Mouse (Mus musculus): ENCODE results near the gene Tufm. TPM values are rescaled to one million over a fixed set of nuclear protein-coding genes. Genes with fewer than 3 reads are reported as not detected.
A peak's percentile ranks its signal among the peaks of the same experiment; 100 is the strongest.

The Tufm gene
- 100 to 1,000 TPM; 118 to 124 TPM for total RNA-seq (2021)
- long read RNA-seq, experiment 1, transcript Tufm-201 (10 exons, 1,679 nt), result major isoform, 85 of 98 reads
- long read RNA-seq, experiment 1, partial matches to known transcripts, result 10 of 98 reads
- long read RNA-seq, experiment 1, other reads (novel, unspliced or antisense), result 3 of 98 reads
- long read RNA-seq, experiment 2, transcript Tufm-201 (10 exons, 1,679 nt), result major isoform, 52 of 63 reads
- long read RNA-seq, experiment 2, partial matches to known transcripts, result 9 of 63 reads
- long read RNA-seq, experiment 2, other reads (novel, unspliced or antisense), result 2 of 63 reads

DNA sequence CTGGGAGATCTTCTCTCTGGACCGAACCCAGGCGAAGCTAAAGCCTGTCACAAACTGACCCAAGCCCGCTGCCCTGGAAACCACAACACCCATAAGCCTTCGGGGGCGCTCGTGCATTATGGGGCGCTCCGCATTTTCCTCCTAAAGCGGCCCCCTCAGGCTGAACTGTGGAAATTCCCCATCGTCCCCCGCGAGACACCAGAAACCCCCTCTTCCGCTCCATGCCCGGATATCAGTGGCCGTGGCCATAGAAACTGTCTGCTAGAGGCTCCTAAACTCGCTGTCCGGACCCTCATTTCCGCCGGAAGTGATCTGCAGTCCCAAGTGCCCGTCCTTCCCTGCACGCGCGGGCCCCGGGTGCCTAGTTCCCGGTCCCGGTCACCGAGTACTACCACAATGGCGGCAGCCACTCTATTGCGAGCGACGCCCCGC, at the start of gene Tufm:
Tufm (plus strand) TSS at position 310 of the 432 bp plus-strand sequence.
- peak; percentile 97 for DNase-seq (ENCODE audit: low spot score)

DNA sequence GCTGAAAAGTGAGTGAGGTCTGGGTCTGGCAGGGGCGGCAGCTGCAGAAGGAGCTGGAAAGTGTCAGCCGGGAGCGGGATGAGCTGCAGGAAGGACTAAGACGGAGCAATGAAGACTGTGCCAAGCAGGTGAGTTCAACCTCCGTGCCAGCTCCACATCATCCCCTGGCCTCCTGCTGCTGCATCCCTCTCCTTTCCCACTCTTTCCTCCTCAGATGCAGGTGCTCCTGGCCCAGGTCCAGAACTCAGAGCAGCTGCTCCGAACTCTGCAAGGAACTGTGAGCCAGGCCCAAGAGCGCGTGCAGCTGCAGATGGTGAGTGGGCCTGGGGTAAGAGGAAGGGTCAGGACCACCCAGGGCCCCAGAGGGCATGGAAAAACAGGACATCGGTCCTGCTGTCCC, 47.0 kb upstream of the Tufm start:
- DNase-seq (ENCODE audit: low spot score), result peak; percentile 7

DNA sequence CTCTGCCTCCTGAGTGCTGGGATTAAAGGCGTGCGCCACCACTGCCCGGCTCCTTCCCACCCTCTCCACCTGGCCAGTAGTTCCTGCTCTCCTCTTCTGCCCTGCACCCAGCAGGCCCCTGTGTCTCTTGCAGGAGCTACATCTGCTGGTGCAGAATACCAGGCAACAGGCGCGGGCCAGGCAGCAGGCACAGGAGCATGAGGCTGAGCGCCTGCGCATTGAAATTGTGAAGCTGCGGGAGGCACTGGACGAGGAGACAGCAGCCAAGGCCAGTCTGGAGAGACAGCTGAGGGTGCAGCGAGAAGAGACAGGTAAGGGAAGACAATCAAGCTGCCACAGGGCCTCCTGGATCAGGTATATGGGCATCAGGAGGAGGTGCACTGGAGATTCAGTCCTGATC, 43.2 kb upstream of the Tufm start:
- no peak for DNase-seq (ENCODE audit: low spot score)

DNA sequence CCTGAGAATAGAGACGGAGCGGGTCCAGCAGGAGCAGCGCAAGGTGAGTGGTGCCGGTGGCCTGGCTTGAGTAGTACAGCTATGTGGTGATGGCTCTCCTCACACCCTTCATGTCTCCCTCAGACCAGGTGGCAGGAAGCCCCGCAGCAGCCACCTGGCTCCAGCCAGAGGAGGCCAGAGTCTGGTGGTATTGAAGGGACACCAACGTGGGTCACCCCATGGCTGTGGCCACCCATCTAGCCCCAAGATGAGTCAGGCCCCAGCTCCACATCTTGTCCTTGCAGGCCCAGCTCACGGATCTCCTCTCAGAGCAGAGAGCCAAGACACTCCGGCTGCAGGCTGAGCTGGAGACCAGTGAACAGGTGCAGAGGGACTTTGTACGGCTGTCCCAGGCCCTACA, 42.6 kb upstream of the Tufm start:
- peak; percentile 64 for DNase-seq (ENCODE audit: low spot score)

DNA sequence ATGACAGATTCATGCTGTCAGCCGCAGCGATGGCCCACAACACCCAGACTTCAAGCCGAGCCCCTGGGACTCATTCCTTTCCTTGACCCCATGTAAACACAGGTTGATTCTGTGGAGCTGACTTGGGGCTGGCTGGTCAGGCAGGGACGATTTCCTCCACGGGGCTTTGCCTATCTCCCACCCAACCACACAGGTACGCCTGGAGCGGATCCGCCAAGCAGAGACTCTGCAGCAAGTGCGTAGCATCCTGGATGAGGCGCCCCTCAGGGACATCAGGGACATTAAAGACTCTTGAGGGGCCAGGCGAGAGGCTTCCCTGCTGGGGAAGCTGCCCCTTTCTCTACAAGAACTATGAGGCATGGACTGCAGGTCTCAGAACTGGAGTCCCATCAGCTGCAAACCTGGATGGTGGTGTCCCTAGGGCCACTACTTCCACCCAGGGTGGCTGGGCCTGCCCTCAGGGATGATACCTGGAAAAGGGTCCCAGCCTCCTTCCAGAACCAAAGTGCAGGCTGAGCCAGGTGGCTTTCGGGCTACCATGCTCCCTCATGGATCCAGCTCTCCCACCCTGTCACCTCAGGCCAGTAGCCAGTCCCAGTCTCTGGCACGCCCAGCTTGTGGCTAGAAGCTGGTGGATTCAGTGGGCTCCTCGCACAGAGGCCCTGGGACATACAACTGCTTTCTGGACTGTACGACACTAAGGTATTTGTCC, 41.9 kb upstream of the Tufm start:
- DNase-seq (ENCODE audit: low spot score), result no peak

DNA sequence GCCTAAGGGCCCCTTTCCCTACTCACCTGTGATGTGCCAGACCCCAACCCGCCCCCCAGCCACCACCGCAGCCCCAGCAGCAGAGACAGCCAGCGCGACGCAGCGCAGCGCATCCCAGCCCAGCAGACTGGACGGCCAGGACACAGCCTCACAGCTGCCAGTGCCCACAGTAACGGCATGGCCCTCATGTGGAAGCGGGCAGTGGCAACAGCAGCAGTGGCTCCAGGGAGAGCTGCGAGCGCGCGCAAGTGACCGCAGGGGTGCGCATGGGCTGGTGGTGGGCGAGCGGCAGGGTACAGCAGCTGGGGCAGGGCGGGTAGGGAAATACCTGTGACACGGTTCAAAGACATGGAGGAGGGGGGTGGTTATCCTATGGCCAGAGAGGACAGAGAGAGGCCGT, 40.9 kb upstream of the Tufm start:
- no peak for DNase-seq (ENCODE audit: low spot score)

DNA sequence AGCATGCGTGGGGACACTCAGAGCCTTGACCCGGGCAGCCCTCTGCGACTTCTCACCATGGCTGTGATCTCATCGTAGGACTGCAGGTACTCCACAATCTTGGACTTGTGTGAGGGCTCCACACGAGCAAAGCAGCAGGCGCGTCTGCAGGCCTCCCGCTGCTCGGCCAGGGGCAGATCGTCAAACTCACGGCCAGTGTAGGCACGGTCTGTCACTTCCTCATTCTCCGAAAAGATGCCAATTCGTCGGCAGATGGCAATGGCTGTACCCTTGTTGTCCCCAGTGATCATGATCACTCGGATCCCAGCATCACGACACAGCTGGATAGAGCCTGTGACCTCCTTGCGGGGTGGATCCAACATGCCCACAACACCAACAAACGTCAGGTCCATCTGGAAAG, 38.7 kb upstream of the Tufm start:
- no peak for DNase-seq (ENCODE audit: low spot score)

DNA sequence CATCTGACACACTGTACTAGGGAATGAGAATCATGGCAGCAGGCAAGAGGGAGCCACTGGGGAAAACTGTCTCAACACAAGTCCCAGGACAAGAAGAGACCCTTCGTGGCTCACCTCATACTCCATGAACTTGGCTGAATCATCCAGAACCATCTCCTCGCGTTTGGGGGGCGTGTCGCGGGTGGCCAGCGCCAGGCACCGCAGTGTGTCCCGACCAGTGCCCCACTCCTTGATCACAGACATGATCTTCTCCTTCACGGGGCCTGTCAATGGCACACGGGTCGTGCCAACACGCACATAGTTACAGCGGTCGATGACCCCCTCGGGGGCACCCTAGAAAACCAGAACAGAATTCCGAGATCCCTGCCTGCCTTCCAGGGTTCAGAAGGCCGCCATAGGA, 37.2 kb upstream of the Tufm start:
- DNase-seq (ENCODE audit: low spot score), result no peak

DNA sequence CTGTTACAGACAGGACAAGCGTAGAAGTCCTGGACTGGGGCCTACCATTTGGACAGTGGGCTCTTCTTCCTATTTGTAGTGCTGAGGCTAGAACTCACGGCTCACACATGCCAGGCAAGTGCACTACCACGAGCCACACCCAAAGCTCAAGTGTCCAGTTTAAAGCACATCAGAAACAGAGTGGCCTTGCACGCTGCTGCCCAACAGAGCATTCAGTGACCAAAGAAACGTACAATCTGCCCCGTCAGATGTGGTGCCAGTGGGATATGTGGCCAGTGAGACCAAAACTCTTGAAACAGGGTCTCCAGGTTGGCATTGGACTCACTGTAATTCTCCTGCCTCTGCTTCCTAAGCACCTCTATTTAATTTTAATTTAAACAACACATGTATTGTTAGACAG, 36.5 kb upstream of the Tufm start:
- DNase-seq (ENCODE audit: low spot score), result no peak

DNA sequence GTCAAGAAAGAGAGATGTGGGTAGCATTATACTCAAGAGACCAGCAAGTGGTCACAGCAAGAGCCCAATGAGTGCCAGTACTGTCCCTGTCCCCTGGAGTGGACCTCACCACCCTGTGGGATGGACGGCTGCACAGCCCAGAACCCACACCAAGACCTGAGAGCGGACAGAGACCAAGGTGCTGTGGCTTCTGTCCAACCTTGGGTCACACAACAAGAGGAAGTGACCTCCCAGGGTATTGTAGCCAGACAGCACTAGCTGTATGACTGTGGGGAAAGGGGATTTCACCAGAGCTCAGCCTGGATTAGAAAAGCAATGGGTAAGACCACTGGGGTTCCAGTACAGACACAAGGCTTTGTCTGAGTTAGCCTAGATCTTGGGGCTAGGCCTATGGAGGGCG, 34.9 kb upstream of the Tufm start:
- no peak for DNase-seq (ENCODE audit: low spot score)

DNA sequence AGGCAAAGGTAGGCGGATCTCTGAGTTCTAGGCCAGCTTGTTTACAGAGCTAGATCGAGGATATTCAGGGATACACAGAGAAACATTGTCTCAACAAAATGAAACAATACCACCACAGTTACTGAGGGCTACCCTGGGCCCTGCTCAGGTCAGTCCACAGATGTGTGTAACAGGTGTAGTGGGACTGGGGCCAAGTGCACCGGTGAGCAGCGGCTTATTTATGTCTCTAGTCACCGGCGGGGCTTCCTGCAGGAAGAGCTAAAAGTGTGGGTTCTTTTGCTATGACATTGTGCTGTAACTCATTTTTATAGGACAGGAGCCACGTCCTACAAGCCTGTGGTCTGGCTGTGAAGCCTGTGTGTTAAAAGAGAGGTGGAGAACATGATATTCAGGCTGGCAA, 33.3 kb upstream of the Tufm start:
- no peak for DNase-seq (ENCODE audit: low spot score)

DNA sequence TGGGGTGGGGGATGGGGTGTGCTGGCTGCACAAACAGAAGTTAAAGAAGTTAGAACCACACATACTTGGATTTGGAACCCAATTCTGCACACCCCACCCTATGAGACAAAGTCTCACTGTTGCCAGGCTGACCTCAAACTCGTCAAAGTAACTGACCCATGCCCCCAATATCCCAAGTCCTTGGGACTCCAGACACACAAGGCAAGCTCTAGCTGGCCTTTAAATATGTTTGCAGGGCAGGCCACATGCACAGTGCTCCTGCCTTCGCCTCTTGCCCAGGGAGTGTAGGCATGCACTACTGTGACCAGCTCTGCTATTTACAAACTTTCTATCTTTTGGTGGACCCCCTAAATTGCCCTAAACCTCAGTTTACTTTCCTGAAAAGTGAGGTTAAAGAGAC, 31.9 kb upstream of the Tufm start:
- no peak for DNase-seq (ENCODE audit: low spot score)

DNA sequence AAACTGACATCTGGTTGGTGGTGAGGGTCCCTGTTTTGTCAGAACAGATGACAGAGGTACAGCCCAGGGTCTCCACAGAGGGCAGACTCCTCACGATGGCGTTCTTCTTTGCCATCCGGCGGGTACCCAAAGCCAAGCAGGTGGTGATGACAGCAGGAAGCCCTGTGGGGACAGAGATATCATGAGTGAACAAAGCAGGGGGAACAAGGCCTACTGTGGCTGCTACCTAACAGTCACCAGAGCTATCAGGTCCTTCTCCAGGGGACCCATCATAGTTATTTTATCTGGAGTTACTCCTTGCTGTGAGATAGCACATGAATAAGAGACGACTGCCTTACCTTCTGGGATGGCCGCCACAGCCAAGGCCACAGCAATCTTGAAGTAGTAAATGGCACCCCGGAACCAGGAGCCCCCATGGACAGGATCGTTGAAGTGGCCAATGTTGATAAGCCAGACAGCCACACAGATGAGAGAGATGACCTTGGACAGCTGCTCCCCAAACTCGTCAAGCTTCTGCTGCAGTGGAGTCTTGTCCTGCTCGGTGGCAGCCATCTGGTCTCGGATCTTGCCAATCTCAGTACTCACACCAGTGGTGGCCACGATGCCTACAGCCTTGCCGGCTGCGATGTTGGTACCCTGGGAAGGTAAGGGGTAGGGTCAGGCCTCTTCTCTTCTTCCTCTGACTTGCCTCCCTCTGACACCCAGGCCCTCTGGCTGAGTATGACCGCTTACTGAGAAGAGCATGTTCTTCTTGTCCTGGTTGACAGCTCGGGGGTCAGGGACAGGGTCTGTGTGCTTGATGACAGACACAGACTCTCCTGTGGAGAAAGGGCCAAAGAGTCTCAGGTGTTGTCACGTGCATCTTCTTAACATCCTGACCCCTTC, 30.5 kb upstream of the Tufm start:
- DNase-seq (ENCODE audit: low spot score), result no peak

DNA sequence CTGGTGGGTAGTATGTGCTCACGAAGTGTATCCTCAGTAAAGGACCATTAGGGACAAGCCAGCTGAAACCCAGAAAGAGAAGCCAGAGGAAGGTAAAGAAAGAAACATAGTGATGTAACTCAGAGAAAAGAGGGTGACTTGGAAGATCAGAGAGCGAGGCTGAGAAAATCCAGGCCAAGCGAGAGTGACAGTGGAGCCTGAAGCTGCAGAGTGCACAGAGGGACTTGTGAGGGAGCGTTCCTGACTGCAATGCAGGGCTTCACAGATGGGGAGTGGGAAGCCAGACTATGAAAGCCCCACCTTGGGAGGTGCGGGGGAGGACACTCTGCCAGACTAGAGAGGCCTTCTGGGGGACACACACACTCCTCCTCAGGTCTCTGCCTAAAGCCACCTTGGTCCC, 28.9 kb upstream of the Tufm start:
- no peak for DNase-seq (ENCODE audit: low spot score)

DNA sequence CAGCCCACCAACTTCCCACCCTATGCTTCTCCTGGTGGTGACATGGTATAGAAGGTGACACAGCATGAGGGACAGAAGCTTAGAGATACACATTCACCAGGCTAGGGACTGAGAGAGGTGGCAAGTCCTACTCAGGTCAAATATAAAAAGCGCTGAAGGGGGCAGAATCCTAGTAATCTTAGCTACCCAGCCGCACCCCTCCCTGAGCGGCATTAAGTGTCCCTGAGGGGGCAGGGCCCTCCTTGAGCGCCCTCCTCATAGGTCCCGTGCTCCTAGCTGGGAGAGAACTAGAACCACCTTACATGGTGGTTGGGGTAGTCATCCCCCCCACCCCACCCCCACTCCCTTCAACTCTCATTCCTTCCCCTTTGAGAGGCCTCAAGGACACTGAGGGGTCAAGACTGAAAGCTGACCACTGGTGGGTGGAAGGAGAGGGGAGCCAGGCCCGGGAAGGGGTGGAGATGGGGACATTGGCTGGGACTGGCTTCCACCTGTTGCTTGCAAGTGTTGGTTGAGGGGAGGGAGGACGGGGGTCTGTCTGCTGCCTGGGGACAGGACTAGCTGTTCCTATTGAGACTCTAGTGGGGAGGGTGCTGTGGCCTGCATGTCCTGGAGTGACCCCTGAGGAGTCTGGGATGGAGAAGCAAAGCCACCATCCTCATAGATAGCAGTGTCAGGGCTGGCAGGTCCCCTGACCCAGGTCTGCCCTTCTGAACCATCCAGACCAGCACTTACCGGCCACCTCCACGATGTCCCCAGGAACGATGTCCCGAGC, 28.1 kb upstream of the Tufm start:
- peak; percentile 86 for DNase-seq (ENCODE audit: low spot score)

DNA sequence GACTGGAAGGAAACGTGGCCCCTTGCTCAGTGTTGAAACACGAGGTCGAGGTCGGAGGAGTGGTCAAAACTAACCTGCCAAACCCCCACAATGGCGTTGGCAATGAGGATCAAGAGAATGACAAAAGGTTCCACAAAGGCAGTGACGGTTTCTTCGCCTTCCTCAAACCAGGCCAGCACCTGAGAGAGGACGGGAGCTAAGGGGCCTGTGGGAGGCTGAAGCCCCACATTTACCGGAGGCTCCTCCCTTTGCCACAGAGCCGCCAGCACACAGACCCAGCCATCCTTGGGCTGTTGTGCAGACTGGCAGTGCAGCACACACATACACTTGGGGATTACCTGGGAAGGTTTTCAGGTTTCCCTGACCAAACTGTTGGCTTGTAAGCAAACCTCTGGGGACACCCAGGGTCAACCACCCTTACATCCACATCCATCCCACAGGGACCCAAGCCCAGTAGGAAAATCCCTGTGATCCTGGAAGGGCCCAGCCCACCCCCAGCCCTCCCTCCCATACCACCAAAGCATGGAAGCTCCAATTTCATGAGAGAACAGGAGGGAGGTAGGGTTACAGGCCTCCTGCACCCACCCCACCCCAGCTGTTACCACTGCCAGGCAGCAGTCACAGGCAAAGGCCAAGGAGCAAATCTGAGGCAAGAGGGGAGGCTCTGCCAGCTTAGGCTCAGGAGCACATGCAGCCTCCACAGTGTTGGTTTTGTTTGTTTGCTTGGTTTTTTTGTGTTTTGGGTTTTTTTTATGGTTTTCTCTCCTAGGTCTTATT, 26.4 kb upstream of the Tufm start:
- DNase-seq (ENCODE audit: low spot score), result no peak

DNA sequence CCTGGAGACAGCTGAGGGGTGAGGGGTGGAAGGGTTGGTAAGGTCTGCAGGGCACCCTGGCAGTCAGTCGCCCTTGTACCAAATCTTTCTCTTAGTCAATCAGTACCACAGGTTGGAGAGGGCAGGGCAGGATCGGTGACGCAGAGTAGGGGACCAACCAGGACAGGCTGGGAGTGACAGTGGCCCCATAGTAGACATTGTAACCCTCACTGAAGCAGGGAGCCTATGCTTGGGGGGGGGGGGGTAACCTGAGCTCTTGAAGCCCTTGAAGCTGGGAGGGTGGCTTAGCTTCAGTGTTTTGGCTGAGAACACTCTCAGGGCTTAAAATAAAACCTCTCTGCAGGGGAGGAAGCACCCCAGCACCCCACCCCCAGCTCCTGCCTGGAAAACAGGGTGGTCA, 25.5 kb upstream of the Tufm start:
- DNase-seq (ENCODE audit: low spot score), result no peak

DNA sequence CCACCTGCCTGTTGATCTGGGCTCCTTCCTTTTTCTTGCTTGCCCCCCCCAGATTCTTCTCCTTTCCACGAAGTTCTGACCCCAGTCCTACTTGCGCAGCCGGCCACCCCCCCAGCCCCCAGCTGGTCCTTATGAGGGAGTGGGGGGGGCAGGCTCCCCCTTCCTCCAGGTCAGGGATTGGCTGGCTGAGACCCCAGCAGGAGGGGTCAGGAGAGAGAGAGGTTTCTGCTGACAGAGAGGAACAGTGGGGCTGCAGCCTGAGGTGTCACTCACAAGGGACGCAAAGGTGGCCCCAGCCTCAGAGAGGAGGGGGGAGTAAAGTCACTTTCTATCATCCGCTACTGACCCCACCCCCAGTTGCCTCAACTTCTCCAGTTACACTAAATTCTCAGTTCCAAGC, 24.2 kb upstream of the Tufm start, which contains the start of gene Atp2a1:
Atp2a1 (minus strand) TSS at position 105 of the 400 bp plus-strand sequence.
- peak; percentile 87 for DNase-seq (ENCODE audit: low spot score)

DNA sequence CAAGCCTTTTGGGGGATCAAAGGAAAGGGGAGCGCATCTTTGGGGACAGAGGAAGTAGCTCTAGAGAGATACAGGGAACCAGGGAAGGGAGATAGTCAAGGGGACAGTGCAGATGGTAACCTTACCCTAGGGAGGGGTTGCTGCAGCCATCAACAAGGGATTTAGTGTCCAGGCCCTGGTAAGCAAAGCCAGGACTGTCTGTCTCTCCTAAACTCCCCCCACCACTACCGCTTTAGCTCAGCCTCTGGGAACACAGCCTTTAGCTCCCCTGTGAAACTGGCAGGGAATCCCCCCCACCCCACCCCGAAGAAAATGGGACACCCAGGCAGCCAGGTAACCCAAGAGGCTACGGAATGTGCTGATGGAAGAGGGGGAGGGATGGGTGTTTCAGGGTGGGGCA, 23.6 kb upstream of the Tufm start:
- DNase-seq (ENCODE audit: low spot score), result peak; percentile 71

DNA sequence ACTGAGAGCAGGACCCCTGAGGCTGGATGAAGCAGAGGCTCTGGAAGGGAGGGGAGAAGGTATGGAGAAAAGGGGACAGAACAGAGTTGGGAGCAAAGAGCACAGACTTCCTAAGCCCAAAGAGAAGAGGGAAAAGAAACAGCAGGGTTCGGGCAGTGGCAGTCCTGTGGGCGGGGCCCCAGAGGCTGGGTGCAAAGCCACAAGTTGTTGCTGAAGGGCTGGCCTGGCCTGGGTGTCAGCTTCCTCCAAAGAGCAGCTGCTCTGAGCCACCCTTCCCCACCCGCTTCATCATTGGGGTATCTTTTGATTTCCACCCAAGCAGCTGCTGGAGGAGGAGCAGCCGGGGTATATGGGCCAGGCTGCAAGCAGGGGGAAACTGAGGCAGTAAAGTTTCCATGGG, 23.0 kb upstream of the Tufm start:
- peak; percentile 84 for DNase-seq (ENCODE audit: low spot score)

DNA sequence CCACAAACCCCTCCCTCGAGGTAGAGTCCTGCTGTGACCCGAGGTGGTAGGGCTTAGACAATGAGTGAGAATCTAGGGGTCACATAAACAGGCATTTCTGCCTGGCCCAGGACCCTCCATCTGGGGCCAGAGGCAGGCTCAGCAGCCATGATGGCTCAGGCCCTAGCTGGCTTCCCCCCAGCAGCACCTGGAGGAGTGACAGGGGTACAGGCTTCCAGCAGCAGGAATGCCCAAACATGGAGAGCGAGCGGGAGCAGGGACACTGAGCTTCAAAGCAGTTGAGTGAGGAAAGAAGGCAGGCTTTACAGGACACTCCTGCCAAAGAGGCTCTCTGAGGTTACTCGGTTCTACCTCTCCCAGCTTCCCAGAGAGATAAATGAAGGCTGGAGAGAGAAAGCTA, 22.3 kb upstream of the Tufm start:
- peak; percentile 75 for DNase-seq (ENCODE audit: low spot score)
